Mouse (Mus musculus) right cerebral cortex, postnatal 25 days (tissue): ENCODE measurements around the gene Coa5.

Source experiments
- DNase-seq: peaks from one replicate; pipeline ENCODE4 v3.0.0; 2022

The Coa5 gene

GRCm38 (mm10) chr1:37429366-37430296 is at the start of gene Coa5, which contains the start of gene Unc50:
TSS of gene Coa5 (minus strand) at chr1:37430103.
TSS of gene Unc50 (plus strand) at chr1:37430139.
- peak; percentile 98 for DNase-seq

- peak; percentile 24 for DNase-seq
Observed at GRCm38 (mm10) chr1:37479074-37479473, 49.2 kb upstream of the Coa5 start.

- no peak for DNase-seq
Observed at GRCm38 (mm10) chr1:37478416-37478815, 48.5 kb upstream of the Coa5 start.

- no peak for DNase-seq
Observed at GRCm38 (mm10) chr1:37477928-37478327, 48.0 kb upstream of the Coa5 start.

DNA sequence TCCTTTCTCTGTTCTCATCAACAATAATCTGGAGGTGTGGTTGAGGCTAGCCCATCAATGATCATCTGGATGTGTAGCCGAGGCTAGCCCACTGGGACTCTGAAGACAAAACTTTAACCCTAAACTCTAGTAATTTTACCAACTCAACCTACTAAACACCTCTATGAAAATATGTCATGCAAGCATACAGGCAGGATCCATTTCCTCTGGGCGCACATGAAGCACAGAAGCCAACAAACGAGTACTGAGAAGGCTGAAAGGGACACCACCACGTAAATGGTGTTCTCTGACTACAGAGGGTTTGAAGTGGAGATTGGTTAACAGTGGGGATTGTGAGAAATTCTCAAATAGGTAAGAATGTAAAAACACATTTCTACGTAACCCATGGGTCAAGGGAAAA is 47.3 kb upstream of the Coa5 start:
- no peak for DNase-seq

DNA sequence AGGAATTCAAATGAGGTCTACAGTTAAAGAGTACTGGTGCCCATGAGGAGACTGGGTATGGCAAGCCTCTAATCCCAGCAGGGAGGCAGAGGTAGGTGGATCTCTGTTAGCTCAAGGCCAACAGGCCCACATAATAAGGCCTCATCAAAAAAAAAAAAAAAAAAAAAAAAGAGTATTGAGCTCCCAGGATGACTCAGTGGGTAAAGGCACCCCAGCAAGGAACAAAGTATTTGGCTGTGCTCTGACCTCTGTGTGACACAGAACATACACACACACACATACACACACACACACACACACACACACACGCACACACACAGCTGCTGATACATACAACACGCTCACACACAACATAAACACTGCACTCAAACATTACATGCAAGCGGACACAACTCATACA is 45.4 kb upstream of the Coa5 start:
- no peak for DNase-seq

- DNase-seq = no peak
Observed at GRCm38 (mm10) chr1:37474634-37475190, 44.8 kb upstream of the Coa5 start.

GRCm38 (mm10) chr1:37474046-37474445 is 44.1 kb upstream of the Coa5 start:
- DNase-seq = no peak

GRCm38 (mm10) chr1:37473251-37473650 is 43.3 kb upstream of the Coa5 start:
- no peak for DNase-seq

DNA sequence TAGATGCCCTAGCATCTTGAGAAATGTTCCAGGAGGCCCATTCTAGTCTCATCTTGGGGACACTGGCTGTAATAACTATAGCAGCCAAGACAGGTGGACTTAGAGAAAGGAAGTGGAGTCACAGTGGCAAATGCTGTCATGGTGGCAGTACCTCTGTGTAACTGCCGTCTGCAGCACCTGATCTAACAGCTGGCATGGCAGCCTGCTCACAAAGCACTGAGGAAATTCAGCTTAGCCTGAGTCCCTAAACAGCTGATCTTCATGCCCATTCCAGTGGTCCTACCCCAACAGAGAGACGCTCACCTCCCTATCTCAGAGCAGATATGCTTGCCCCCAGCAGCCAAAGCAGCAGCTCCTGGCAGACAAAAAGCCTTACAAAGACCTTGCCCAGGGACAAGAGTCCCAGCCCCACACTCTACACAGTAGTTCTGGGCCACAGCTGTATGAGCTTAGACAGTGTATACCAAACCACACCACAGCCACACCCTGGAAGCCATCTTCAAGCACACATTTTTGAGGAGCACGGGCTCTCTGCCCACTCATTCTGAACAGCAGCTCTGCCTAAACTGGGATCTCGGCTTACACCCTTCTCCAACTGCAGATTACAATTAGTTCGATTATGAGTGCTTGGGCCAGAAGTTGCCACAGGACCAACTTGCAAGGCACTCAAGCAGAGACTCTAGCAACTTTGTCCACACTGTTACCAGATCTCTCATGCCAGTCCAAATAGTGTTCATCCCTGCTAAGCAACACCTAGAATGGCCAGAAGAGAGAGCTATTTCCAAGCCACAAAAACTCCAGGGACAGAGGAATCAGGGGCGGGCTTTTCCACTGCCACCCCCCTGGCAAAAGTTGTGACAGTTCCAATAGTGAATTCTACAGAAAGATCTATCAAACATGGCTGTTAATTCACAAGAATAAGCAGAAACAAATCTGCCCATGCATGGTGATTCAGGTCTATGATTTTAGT is 41.6 kb upstream of the Coa5 start:
- DNase-seq = no peak

DNA sequence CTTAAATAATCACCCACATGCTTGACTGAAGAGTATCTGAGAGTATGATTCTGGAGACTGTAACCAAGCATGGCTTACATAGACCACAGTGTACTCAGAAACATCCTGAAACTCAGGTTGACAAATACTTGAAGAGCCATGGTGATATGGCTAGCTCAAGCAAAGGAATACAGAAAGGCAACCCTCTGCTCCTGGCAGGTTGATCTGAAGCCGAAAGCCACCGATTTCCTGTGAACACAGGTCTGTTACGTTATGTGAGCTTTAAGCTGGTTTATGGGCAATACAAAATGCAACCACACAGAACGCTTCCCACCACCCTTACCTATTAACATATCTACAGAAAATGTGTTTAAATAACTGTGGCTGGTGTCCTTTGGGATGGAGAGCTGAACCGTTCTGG is 39.1 kb upstream of the Coa5 start:
- DNase-seq = no peak

GRCm38 (mm10) chr1:37467806-37468205 is 37.9 kb upstream of the Coa5 start:
- DNase-seq = no peak

GRCm38 (mm10) chr1:37466322-37466995 is 36.6 kb upstream of the Coa5 start:
- no peak for DNase-seq

GRCm38 (mm10) chr1:37464878-37465452 is 35.1 kb upstream of the Coa5 start:
- no peak for DNase-seq

- no peak for DNase-seq
Observed at GRCm38 (mm10) chr1:37457546-37457945, 27.6 kb upstream of the Coa5 start.

DNA sequence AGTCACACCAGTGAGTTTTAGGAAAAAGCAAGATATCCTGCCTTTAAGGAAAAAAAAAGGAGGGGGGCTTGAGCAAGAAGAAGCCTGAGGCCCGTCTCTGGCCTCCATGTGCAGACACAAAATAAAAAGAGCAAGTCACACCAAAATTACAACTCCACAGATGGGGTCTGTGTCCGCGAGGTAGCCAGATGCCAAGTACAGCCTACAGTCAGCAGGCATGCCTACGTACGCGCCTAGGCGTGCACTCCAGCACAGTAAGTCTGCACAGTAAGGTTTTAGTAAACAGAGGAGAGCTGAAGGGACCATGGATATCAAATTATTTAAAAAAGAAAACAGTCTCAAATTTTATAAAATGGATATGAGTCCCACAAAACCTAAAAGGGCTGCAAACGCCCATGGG is 21.4 kb upstream of the Coa5 start:
- peak; percentile 23 for DNase-seq

DNA sequence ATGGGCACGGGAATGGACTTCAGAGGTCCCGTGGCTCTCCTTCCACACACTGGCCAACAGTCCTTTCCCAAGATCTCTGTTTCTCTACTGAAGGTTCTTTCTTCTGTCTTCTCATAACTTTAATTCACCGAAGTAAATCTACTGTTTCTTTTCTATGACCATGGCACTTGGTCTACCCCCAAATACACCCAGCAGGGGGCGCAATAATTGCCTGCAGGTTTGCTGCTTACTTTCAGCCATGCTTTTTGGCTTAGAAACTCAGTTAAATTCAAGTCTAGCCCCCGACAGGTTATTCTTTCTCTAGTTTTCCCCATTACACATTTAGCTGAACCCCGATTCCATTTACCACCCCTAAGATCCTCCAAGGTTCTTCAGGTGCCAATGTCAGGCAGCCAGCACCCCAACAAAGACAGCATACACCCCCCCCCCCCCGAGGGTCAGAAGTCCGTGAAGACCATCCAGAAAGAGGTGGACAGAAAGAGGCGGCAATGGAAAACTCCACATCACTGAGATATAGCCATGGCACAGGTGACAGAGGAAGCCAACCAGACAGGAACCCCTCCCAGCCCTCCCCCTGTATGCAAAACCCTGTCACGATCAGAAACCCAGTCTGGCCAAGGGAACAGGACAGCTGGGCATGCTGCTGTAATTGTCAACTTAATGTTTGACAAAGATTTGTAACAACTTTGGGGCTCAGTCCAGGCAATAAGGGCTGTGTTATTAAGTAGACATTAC is 18.6 kb upstream of the Coa5 start:
- DNase-seq = no peak

- no peak for DNase-seq
Observed at GRCm38 (mm10) chr1:37442848-37443835, 13.2 kb upstream of the Coa5 start.

DNA sequence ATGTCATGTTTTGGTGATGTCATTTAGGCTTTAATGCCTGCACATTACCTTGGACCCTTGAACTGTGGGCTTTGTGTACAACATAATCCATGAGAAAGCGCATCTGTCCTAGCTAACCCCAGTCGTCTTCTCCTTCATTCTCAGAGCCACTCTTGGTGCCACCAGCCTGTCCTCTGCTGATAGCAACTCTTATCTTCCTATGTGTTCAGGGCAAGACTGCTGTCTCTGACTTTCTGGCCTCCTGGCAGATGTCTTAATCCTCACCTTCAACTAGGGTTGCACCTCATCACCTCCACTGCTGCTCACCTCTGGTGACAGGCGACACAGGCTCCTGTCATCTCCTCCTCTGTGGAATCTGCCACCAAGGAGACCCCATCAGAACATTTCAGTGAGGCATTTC is 6.5 kb upstream of the Coa5 start:
- DNase-seq = no peak

DNA sequence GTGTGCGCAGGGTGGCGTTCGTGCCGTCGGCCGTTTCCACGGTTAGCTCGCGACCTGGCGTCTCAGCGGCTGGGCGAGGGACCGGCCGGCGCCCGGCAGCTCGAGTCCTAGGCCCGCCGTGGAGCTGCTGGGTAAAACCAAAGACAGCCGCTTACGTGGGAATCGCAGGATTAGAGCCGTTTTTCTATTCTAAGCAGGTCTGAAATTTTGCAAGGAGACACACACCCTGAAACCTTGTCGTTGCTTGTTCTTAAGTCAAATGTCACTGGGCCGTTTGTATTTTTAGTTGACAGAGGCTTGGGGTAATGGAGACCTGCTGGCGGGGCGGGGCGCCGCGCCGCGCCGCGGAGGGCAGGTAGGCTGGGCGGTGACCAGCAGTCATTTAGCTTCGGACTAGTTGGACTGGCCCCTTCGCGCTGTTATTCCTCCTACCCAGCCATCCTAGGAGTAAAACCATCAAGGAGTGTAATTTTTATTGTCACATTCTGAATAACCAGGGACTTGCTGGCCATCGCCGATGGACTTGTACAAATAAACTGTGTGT is 466 bp upstream of the Coa5 start:
- no peak for DNase-seq
